Mouse (Mus musculus) cortical plate, adult 2 months (tissue): ENCODE measurements at regions not wholly inside any gene's neighbourhood (a gene's known extent, or its start where the extent isn't known, plus 50 kb on each side); places are given as distances from the start of the nearest gene placed in this dataset.

ENCODE experiments used
- H3K27ac ChIP-seq: fragments of 200-500 bp; 2 replicates; pipeline ENCODE4 v1.5.1; 2012; ENCODE audit warnings: low read length, control low read depth, inconsistent platforms; ENCODE audit not compliant: insufficient read depth
- H3K4me1 ChIP-seq: fragments of 200-500 bp; 2 replicates; pipeline ENCODE4 v1.6.1; 2011; ENCODE audit warnings: low read length; ENCODE audit not compliant: control insufficient read depth, insufficient read depth
- H3K4me3 ChIP-seq: fragments of 200-500 bp; 2 replicates; pipeline ENCODE4 v1.5.1; 2011; ENCODE audit warnings: mild to moderate bottlenecking, low read length, control low read depth; ENCODE audit not compliant: insufficient read depth
- CTCF ChIP-seq: fragments of 200-500 bp; IDR thresholded peaks from 2 replicates; pipeline ENCODE4 v1.5.1; 2011; ENCODE audit warnings: mild to moderate bottlenecking, control low read depth, low read length; ENCODE audit not compliant: insufficient read depth; ENCODE audit errors: extremely low read depth
- POLR2A ChIP-seq: fragments of 200-500 bp; IDR thresholded peaks from 2 replicates; pipeline ENCODE4 v1.6.1; 2011; ENCODE audit warnings: mild to moderate bottlenecking, low read length, control low read depth; ENCODE audit not compliant: insufficient read depth; ENCODE audit errors: extremely low read depth

GRCm38 (mm10) chr2:103891240-103891767 lies 66.5 kb upstream of the Lmo2 start:
- H3K4me1 ChIP-seq, result no peaks in the 10 kb centered on the region
- TF ChIP-seq CTCF, result no peak
- no peak for TF ChIP-seq POLR2A
- H3K27ac ChIP-seq, result no peak overlapping the region
- no peak overlapping the region for H3K4me3 ChIP-seq

DNA sequence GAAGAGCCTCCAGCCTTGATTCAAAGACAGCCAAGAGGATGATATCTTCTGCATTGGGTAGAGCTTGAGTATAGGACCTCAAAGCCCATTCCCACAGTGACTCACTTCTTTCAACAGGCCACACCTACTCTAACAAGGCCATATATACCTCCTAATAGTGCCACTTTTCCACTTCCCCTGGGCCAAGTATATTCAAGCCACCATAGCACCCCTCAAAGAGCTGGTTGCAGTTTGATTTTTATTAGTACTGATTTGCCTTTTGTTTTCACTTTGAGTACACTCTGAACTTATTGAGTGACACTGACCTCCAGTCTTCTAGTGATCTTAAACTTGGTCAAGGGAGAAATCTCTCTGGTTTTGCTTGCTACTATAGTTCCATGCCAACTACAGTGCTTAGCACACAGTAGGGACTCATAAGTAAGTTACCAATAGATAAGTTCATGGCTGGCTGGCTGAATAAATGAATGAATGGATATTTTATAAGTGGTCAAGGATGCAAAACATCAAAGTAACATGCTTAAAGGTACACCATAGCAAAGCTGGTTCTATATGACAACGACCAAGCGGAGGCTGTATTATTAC lies 64.5 kb upstream of the Lmo2 start:
- Histone ChIP-seq H3K4me3 (no peak overlapping the region), H3K27ac (no peak overlapping the region), H3K4me1 (no peaks in the 10 kb centered on the region)
- no peak for TF ChIP-seq POLR2A
- TF ChIP-seq CTCF, result no peak

DNA sequence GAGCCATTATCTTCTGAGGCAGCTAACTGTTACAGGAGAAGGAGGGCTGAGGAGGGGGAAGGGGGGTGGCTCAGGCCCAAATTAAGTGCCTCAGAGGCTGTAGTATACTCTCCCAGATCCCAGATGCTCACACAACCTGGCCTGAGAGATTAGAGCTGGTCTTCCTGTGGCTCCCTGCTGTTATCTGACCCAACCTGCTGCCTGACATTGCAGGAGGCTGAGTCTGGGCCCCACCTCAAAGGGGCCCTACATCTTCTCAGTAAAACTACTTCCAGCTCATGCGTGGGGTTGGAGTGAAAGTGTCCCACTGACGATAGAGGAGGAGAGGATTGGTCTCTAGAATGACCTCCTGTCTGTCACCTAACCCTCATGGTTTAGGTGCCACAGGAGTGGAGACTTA lies 64.0 kb upstream of the Lmo2 start:
- Histone ChIP-seq H3K27ac (no peak overlapping the region), H3K4me1 (no peaks in the 10 kb centered on the region), H3K4me3 (no peak overlapping the region)
- TF ChIP-seq POLR2A (no peak), CTCF (no peak)

DNA sequence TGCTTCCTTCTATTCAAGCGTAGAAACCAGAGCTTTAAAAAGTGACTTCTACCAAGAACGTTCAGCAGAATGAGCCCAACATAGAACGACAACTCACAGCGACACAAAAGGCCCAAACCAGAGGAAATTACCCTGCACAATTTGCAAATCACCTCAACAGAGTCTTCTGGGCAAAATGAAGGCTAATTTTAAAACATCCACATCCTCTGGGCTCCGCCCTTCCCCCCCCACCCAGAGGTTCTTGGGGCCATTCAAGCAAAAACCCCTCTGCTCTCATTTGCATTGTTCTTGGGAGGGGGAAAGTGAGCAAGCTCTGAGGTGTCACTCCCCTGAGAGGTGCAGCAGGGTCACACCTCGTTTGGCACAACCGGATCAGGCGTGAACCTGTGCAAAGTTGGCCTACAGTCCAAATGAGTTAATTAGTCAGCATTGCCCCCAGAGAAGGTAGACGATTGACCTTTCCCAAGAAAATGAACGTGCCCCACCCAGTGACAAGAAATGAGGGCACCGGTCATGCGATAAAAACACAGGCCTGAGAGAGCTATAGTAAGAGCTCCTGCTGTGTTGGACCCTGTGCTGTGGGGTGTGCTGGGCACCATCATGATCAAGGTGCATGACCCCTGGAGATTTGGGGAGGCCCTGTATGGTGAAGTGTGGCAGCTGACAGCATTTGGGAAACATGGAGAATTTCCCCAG lies 62.7 kb upstream of the Lmo2 start:
- H3K4me3 ChIP-seq, result no peak overlapping the region
- TF ChIP-seq CTCF (no peak), POLR2A (no peak)
- H3K27ac ChIP-seq, result no peak overlapping the region
- H3K4me1 ChIP-seq, result no peaks in the 10 kb centered on the region

GRCm38 (mm10) chr2:103896160-103896559 lies 61.6 kb upstream of the Lmo2 start:
- H3K27ac ChIP-seq, result no peak overlapping the region
- H3K4me1 ChIP-seq, result no peaks in the 10 kb centered on the region
- TF ChIP-seq CTCF (no peak), POLR2A (no peak)
- no peak overlapping the region for H3K4me3 ChIP-seq

- H3K4me1 ChIP-seq, result no peaks in the 10 kb centered on the region
- no peak overlapping the region for H3K4me3 ChIP-seq
- H3K27ac ChIP-seq, result no peak overlapping the region
- TF ChIP-seq POLR2A, result no peak
- no peak for TF ChIP-seq CTCF
These were observed 61.0 kb upstream of the Lmo2 start for GRCm38 (mm10) chr2:103896814-103897213.

- H3K4me1 ChIP-seq, result no peaks in the 10 kb centered on the region
- TF ChIP-seq CTCF (no peak), POLR2A (no peak)
- no peak overlapping the region for H3K4me3 ChIP-seq
These were observed 58.1 kb upstream of the Lmo2 start for GRCm38 (mm10) chr2:103899713-103900112.

GRCm38 (mm10) chr2:103900384-103900783 lies 57.4 kb upstream of the Lmo2 start:
- Histone ChIP-seq H3K4me3 (no peak overlapping the region), H3K27ac (no peak overlapping the region), H3K4me1 (no peaks in the 10 kb centered on the region)
- no peak for TF ChIP-seq POLR2A
- TF ChIP-seq CTCF, result no peak

More at GRCm38 (mm10) chr2:103899713-103900112, 58.1 kb upstream of the Lmo2 start:
- H3K27ac ChIP-seq, result no peak overlapping the region

GRCm38 (mm10) chr2:103901457-103901856 lies 56.3 kb upstream of the Lmo2 start:
- H3K4me3 ChIP-seq, result no peak overlapping the region
- TF ChIP-seq POLR2A, result no peak
- no peak for TF ChIP-seq CTCF
- H3K4me1 ChIP-seq, result no peaks in the 10 kb centered on the region
- H3K27ac ChIP-seq, result no peak overlapping the region

GRCm38 (mm10) chr2:103902777-103903176 lies 55.0 kb upstream of the Lmo2 start:
- Histone ChIP-seq H3K27ac (no peak overlapping the region), H3K4me1 (no peaks in the 10 kb centered on the region), H3K4me3 (no peak overlapping the region)
- TF ChIP-seq POLR2A, result no peak
